Mouse (Mus musculus): ENCODE measurements around the gene Ppara.

DNA sequence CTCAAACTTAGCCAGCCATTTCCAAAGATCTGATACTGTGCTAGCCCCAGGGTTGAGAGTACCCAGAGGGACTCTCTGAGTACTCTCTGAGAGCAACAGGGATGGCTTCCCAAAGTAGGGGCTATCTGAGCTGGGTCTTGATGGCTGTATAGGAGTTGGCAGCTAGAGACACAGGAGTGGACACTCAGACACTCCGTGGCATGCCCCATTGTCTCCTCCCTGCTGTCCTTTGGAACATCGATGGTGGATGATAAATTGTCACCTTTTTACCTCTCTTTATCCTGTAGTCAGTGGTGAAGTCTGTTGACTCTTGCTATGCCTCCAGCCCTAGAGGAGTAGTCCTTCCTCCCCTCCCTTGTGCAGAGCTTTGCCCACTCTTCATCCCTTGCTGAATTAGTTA lies 26.6 kb upstream of the Ppara start:
- TF ChIP-seq CTCF (IDR thresholded peaks at IDR 0.05; ENCODE audit: low read depth), result no peak
- no peak for TF ChIP-seq EP300 (IDR thresholded peaks at IDR 0.05; ENCODE audit: low read depth)

Data from liver, embryonic 14.5 days (tissue).